Mouse (Mus musculus): ENCODE results near the gene Enpp4. TPM values are rescaled to one million over a fixed set of nuclear protein-coding genes. Genes with fewer than 3 reads are reported as not detected.

Gene Enpp4
- polyA plus RNA-seq, 2 experiments, result 3.1 to 4.2 TPM

DNA sequence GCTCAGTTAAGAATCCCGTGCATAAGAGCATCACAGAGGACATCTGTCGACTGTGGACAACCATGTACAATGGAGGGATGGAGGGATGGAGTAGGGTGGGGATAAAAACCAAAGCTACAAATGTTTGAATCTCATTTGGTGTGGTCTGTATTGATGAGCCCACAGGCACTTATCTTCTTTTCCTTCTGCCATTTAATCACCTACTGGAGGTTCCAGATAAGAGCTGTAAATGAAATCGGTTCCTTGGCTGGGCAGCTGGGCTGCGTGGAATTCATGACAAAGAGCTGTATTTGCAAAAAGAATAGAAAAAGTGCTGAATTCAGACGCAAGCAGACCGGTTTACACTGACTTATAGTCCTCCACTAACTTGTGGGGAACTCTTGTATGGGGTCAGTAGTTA lies 28.5 kb upstream of the Enpp4 start:
- TF ChIP-seq POLR2A (IDR thresholded peaks at IDR 0.05; ENCODE audit: borderline replicate concordance, extremely low read depth, insufficient read depth, insufficient read length), result no peak
- no peak for ATAC-seq (ENCODE audit: low FRiP score, low read depth)
- H3K9ac ChIP-seq (ENCODE audit: low read depth, low read length, severe bottlenecking), result no peak overlapping the region
- DNase-seq (ENCODE audit: low spot score), result no peak
- no peaks in the 10 kb centered on the region for H3K4me1 ChIP-seq (ENCODE audit: control insufficient read depth, insufficient read depth, low read length)
- no peak overlapping the region for H3K27ac ChIP-seq (replicated peaks; ENCODE audit: low read depth, low read length)
- WGBS, result 82% methylated on average over 6 of the region's 6 CpGs
- no peak overlapping the region for H3K4me2 ChIP-seq (replicated peaks; ENCODE audit: low read depth, low read length, severe bottlenecking)
- 0 out of 2 replicates have a peak, but pooled peaks cover 7% of the 10 kb centered on the region for H3K27me3 ChIP-seq (ENCODE audit: control insufficient read depth, insufficient read depth, low read length)
- no peaks in the 10 kb centered on the region for H3K36me3 ChIP-seq (ENCODE audit: control insufficient read depth, insufficient read depth, low read length)
- no peak overlapping the region for H3K4me3 ChIP-seq (replicated peaks; ENCODE audit: low read length)
- H3K9me3 ChIP-seq (ENCODE audit: control insufficient read depth, low read length), result no peaks in the 10 kb centered on the region

GRCm38 (mm10) chr17:44130429-44130828 lies 24.8 kb upstream of the Enpp4 start:
- ATAC-seq (ENCODE audit: low FRiP score, low read depth), result no peak
- 0 out of 2 replicates have a peak, but pooled peaks cover 7% of the 10 kb centered on the region for H3K27me3 ChIP-seq (ENCODE audit: control insufficient read depth, insufficient read depth, low read length)
- no peaks in the 10 kb centered on the region for H3K4me1 ChIP-seq (ENCODE audit: control insufficient read depth, insufficient read depth, low read length)
- 11% methylated on average over 7 of the region's 7 CpGs for WGBS
- no peaks in the 10 kb centered on the region for H3K36me3 ChIP-seq (ENCODE audit: control insufficient read depth, insufficient read depth, low read length)
- peak; percentile 84 for DNase-seq (ENCODE audit: low spot score)
- no peak overlapping the region for H3K4me3 ChIP-seq (replicated peaks; ENCODE audit: low read length)
- H3K4me2 ChIP-seq (replicated peaks; ENCODE audit: low read depth, low read length, severe bottlenecking), result no peak overlapping the region
- H3K9ac ChIP-seq (ENCODE audit: low read depth, low read length, severe bottlenecking), result no peak overlapping the region
- H3K9me3 ChIP-seq (ENCODE audit: control insufficient read depth, low read length), result no peaks in the 10 kb centered on the region; the same call in 1 of the 2 replicates
- TF ChIP-seq POLR2A (IDR thresholded peaks at IDR 0.05; ENCODE audit: borderline replicate concordance, extremely low read depth, insufficient read depth, insufficient read length), result no peak
- no peak overlapping the region for H3K27ac ChIP-seq (replicated peaks; ENCODE audit: low read depth, low read length)

- ATAC-seq (ENCODE audit: low FRiP score, low read depth) (no peak), DNase-seq (ENCODE audit: low spot score) (no peak)
- H3K4me2 ChIP-seq (replicated peaks; ENCODE audit: low read depth, low read length, severe bottlenecking), result no peak overlapping the region
- H3K9me3 ChIP-seq (ENCODE audit: control insufficient read depth, low read length), result no peaks in the 10 kb centered on the region; the same call in 1 of the 2 replicates
- 0 out of 2 replicates have a peak, but pooled peaks cover 4% of the 10 kb centered on the region for H3K27me3 ChIP-seq (ENCODE audit: control insufficient read depth, insufficient read depth, low read length)
- H3K9ac ChIP-seq (ENCODE audit: low read depth, low read length, severe bottlenecking), result no peak overlapping the region
- H3K4me3 ChIP-seq (replicated peaks; ENCODE audit: low read length), result no peak overlapping the region
- no peaks in the 10 kb centered on the region for H3K4me1 ChIP-seq (ENCODE audit: control insufficient read depth, insufficient read depth, low read length)
- no peak for TF ChIP-seq POLR2A (IDR thresholded peaks at IDR 0.05; ENCODE audit: borderline replicate concordance, extremely low read depth, insufficient read depth, insufficient read length)
- no peak overlapping the region for H3K27ac ChIP-seq (replicated peaks; ENCODE audit: low read depth, low read length)
- WGBS, result 83% methylated on average over 13 of the region's 13 CpGs
- H3K36me3 ChIP-seq (ENCODE audit: control insufficient read depth, insufficient read depth, low read length), result no peaks in the 10 kb centered on the region
Observed at GRCm38 (mm10) chr17:44129092-44129750, 23.6 kb upstream of the Enpp4 start.

DNA sequence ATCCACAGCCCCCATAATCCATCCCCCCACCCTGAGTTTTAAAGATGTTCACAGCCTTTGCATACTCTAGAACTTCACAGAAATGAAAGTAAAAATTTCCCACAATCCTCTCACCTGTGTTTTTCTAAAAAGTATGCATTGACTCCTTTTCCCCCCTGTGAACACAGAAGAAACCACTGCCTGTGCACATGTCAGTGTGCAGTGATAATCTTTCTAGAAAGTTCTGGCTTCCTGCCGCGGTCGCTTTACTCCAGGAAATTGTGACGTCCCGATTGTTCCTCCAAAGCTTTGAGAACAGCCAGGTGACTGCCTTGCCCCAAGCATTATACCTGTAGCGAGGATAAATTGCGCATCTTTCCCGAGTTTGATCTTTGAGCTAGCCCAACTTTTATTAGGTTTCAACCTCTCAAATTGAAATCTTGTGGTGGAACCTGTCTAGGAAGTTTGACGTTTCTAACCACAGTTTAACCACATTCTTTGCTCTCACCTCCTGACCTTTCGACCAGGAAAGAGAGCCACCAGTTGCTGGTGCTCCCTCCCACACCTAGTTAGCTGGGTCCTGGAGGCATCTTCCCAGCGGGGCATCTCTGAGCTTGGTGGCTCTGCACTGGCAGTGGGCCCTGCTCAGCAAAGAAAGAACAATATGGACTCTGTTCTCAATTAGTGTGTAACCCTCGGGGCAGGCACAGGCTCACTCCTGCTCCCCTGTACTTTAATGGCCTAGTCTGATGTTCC lies 15.9 kb upstream of the Enpp4 start:
- H3K4me1 ChIP-seq (ENCODE audit: control insufficient read depth, insufficient read depth, low read length), result peaks cover 9% of the 10 kb centered on the region
- DNase-seq (ENCODE audit: low spot score) (no peak), ATAC-seq (ENCODE audit: low FRiP score, low read depth) (no peak)
- no peak for TF ChIP-seq POLR2A (IDR thresholded peaks at IDR 0.05; ENCODE audit: borderline replicate concordance, extremely low read depth, insufficient read depth, insufficient read length)
- no peaks in the 10 kb centered on the region for H3K36me3 ChIP-seq (ENCODE audit: control insufficient read depth, insufficient read depth, low read length)
- H3K9me3 ChIP-seq (ENCODE audit: control insufficient read depth, low read length), result no peaks in the 10 kb centered on the region
- no peak overlapping the region for H3K4me3 ChIP-seq (replicated peaks; ENCODE audit: low read length)
- no peak overlapping the region for H3K9ac ChIP-seq (ENCODE audit: low read depth, low read length, severe bottlenecking)
- H3K4me2 ChIP-seq (replicated peaks; ENCODE audit: low read depth, low read length, severe bottlenecking), result no peak overlapping the region
- WGBS, result 39% methylated on average over 12 of the region's 12 CpGs
- H3K27me3 ChIP-seq (ENCODE audit: control insufficient read depth, insufficient read depth, low read length), result no peaks in the 10 kb centered on the region
- H3K27ac ChIP-seq (replicated peaks; ENCODE audit: low read depth, low read length), result no peak overlapping the region

DNA sequence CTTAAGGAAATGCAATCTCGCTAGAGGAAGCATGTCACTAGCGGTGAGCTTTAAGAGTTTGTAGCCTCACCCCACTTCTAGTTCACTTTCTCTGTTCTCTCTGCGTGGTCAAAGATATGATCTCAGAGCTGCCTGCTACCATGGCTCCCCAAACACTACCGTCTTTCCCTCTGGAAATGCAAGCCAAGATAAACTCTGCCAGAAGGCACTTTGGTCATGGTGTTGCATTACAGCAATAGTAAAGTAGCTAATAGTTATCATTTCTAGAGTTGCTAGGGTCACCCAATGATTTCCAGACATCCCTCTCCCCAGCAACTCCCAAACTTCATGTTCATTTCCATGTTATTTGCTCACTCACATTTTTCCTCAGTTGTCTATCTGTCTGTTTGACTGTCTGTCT lies 12.6 kb upstream of the Enpp4 start:
- Histone ChIP-seq H3K27me3 (ENCODE audit: control insufficient read depth, insufficient read depth, low read length) (no peaks in the 10 kb centered on the region), H3K4me3 (replicated peaks; ENCODE audit: low read length) (no peak overlapping the region), H3K9me3 (ENCODE audit: control insufficient read depth, low read length) (no peaks in the 10 kb centered on the region), H3K27ac (replicated peaks; ENCODE audit: low read depth, low read length) (no peak overlapping the region), H3K9ac (ENCODE audit: low read depth, low read length, severe bottlenecking) (no peak overlapping the region), H3K4me1 (ENCODE audit: control insufficient read depth, insufficient read depth, low read length) (peaks cover 9% of the 10 kb centered on the region), H3K4me2 (replicated peaks; ENCODE audit: low read depth, low read length, severe bottlenecking) (no peak overlapping the region), H3K36me3 (ENCODE audit: control insufficient read depth, insufficient read depth, low read length) (no peaks in the 10 kb centered on the region)
- no peak for TF ChIP-seq POLR2A (IDR thresholded peaks at IDR 0.05; ENCODE audit: borderline replicate concordance, extremely low read depth, insufficient read depth, insufficient read length)
- DNase-seq (ENCODE audit: low spot score) (no peak), ATAC-seq (ENCODE audit: low FRiP score, low read depth) (no peak)
- WGBS, result 83% methylated on average over 4 of the region's 4 CpGs

All from limb, embryonic 14.5 days (tissue).